Mouse (Mus musculus): Measurements from ENCODE around the gene Zkscan3. TPM values are rescaled to one million over a fixed set of nuclear protein-coding genes. Genes with fewer than 3 reads are reported as not detected.
"Not testable (repeated sequence)": the region's sequence is repeated elsewhere in the genome, so short reads cannot be mapped to it uniquely, and the experiment has no call there.

Zkscan3 gene
- total RNA-seq, 4 experiments from 2014 or later, result 24.4 to 26.7 (median 26.1) TPM

DNA sequence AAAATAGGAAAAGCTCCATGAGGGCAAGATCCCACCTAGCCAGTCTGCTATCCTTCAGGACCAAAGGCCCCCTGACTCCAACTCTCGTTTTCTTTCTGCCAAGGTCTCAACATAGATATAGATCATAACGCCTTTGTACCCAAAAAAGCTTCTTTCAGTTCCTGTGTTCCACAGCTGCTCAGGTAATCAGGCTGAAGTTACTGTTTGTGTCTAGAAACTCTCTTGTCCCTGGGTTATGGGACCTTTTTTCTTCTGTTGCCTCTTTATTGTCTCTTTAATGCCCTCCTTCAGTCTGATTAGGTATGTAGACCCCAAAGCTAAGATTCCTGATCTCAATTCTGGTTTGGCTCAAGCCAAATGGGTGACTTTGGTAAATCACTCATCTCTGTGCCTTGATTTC is 5.1 kb downstream of the Zkscan3 start:
- no peak for DNase-seq (ENCODE audit: low spot score)

DNA sequence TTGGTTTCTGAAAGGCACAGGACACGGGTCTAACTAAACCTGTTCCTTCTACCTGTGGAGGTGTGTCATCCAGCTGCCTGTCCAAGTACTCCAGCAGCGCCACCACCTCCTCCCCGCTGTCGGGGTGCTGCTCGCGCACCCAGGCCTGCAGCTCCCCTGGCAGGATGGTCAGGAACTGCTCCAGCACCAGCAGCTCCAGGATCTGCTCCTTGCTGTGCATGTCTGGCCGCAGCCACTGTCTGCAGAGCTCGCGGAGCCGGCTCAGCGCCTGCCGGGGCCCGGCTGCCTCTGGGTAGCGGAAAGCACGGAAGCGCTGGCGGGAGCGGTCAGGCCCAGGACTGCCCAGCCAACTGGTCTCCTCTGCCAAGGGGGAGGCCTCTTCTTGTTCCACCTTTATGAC is 6.5 kb downstream of the Zkscan3 start:
- not testable (repeated sequence) for DNase-seq (ENCODE audit: low spot score)

- DNase-seq (ENCODE audit: low spot score), result no peak
These were observed 6.9 kb downstream of the Zkscan3 start for GRCm38 (mm10) chr13:21395623-21396022.

GRCm38 (mm10) chr13:21395211-21395610 is 7.3 kb downstream of the Zkscan3 start:
- no peak for DNase-seq (ENCODE audit: low spot score)

- DNase-seq (ENCODE audit: low spot score), result no peak
These were observed 24.8 kb downstream of the Zkscan3 start for GRCm38 (mm10) chr13:21377773-21378172.

DNA sequence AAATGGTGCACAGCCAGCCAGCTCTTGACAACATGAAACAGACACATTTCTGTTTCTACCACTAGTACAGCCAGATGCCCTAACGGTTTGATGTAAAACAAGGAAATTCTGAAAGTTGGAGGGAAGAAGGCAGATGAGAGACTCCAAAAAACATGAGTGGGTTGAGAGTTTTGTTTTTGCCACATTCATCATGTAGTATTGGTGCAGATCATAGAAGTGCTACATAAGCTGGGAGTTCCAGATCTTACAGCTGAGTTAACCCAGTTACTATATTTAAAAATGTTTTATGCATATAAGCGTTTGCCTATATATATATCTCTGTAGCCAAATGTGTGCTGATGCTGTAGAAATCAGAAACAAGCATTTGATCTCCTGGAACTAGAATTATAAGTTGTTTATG is 29.9 kb downstream of the Zkscan3 start:
- no peak for DNase-seq (ENCODE audit: low spot score)

DNA sequence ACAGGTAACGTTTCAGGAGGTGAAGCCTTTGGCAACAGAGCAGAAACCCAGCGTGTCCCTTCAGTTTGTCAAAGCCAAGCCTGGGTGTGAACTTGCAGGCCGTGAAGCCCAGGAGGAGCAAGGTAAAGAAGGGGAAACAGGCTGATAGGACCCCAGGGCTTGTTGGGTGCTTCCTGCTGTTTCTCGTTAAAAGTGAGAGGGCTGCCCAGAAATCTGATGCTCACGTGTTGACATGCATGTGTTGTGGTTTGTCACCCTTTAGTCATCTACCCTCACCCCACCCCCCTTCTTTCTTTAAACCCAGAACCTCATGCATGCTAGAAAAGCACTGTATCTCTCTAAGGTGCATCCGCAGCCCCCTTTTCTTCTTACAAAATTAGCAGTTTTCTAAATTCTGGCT is 35.9 kb downstream of the Zkscan3 start:
- no peak for DNase-seq (ENCODE audit: low spot score)

DNA sequence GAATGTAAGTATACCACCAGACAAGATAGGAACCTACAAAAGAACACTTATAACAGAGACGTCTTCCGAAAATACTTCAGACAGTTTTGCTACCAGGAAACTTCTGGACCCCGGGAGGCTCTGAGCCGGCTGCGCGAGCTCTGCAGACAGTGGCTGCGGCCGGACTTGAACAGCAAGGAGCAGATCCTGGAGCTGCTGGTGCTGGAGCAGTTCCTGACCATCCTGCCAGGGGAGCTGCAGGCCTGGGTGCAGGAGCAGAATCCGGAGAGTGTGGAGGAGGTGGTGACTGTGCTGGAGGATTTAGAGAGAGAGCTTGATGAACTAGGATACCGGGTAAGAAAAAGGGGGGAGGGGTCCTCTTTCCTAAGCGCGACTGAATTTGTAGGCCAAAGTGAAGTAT is 38.8 kb downstream of the Zkscan3 start:
- no peak for DNase-seq (ENCODE audit: low spot score)

- DNase-seq (ENCODE audit: low spot score), result peak; percentile 95
These were observed 39.8 kb downstream of the Zkscan3 start, which contains the start of gene Zscan12 for GRCm38 (mm10) chr13:21362621-21363248. Gene Zscan12 (plus strand): TSS chr13:21362820.

GRCm38 (mm10) chr13:21350593-21350992 is 52.0 kb downstream of the Zkscan3 start:
- DNase-seq (ENCODE audit: low spot score), result no peak

GRCm38 (mm10) chr13:21346610-21347009 is 55.9 kb downstream of the Zkscan3 start, which contains the start of gene Olfr1367:
Gene Olfr1367 (plus strand): TSS chr13:21346910.
- no peak for DNase-seq (ENCODE audit: low spot score)

Small RNA genes within 50 kb of the gene (microRNA-seq; reads per million reads assigned to microRNA genes)
- gene Mir1896 (not detected), gene Mir6942 (not detected)

Other genes with a start within 250 kb of the Zkscan3 start
- gene Trim27, start 223.3 kb downstream of the Zkscan3 start, total RNA-seq (2022), result 10 to 100 TPM; 17.7 to 20.3 (median 19.3) TPM
- gene Gpx5, start 110.0 kb downstream of the Zkscan3 start, total RNA-seq (2022), result not detected
- not detected for gene Gpx6, start 90.6 kb downstream of the Zkscan3 start, total RNA-seq (2022)
- not detected for gene Olfr1367, start 55.8 kb downstream of the Zkscan3 start, total RNA-seq (2022)
- gene Zscan12, start 39.9 kb downstream of the Zkscan3 start, total RNA-seq (2022), result 1 to 10 TPM; 4.5 to 6.0 (median 5.0) TPM
- under 1 TPM; 0.30 to 0.50 (median 0.35) TPM for gene Pgbd1, start 38.3 kb upstream of the Zkscan3 start, total RNA-seq (2022)
- 10 to 100 TPM; 20.5 to 25.0 (median 21.7) TPM for gene Zscan26, start 51.0 kb upstream of the Zkscan3 start, total RNA-seq (2022)
- 1 to 10 TPM in 1 of 4 experiments, under 1 TPM in 3; 0.17 to 1.1 (median 0.41) TPM for gene Nkapl, start 65.8 kb upstream of the Zkscan3 start, total RNA-seq (2022)
- 1 to 10 TPM; 1.0 to 1.5 (median 1.1) TPM for gene Zkscan4, start 76.2 kb upstream of the Zkscan3 start, total RNA-seq (2022)
- not detected for gene Gm10065, start 76.7 kb upstream of the Zkscan3 start, total RNA-seq (2022)
- 10 to 100 TPM; 24.1 to 26.8 (median 25.8) TPM for gene AK157302, start 92.5 kb upstream of the Zkscan3 start, total RNA-seq (2022)
- 100 to 1,000 TPM; 207 to 244 (median 213) TPM for gene Gm11273, start 98.7 kb upstream of the Zkscan3 start, total RNA-seq (2022)
- gene Zkscan8, start 128.4 kb upstream of the Zkscan3 start, total RNA-seq (2022), result 10 to 100 TPM; 10.5 to 13.0 (median 10.8) TPM
- not detected for gene Olfr1366, start 140.1 kb upstream of the Zkscan3 start, total RNA-seq (2022)
- not detected for gene Olfr1535, start 157.1 kb upstream of the Zkscan3 start, total RNA-seq (2022)
- gene Olfr1364, start 179.0 kb upstream of the Zkscan3 start, total RNA-seq (2022), result not detected
- not detected for gene Olfr1362, start 211.3 kb upstream of the Zkscan3 start, total RNA-seq (2022)
- gene Olfr11, start 239.8 kb upstream of the Zkscan3 start, total RNA-seq (2022), result not detected

Data from heart, adult 8-10 months (tissue).